Mouse (Mus musculus) forebrain, embryonic 15.5 days (tissue): ENCODE results near the gene Dll1. TPM values are rescaled to one million over a fixed set of nuclear protein-coding genes. Genes with fewer than 3 reads are reported as not detected.

Source experiments
- polyA plus RNA-seq: library from polyadenylated mRNA; unstranded; fragments of >200 nt; fragmentation: Nextera tagmentation; extraction: Ambion mirVana; gene quantifications from 2 replicates; pipeline ENCODE4 v1.2.1, GENCODE M21; 2015

Dll1 gene
- polyA plus RNA-seq, 1 experiment from 2014 or later: 34.6 TPM

Other genes with a start within 250 kb of the Dll1 start
- gene Fam120b, start 19.3 kb upstream of the Dll1 start, polyA plus RNA-seq: 47.8 and 48.6 TPM in 2 replicates
- 238 and 248 TPM in 2 replicates for gene Psmb1, start 122.9 kb upstream of the Dll1 start, polyA plus RNA-seq
- 69.3 and 71.3 TPM in 2 replicates for gene Tbp, start 123.0 kb upstream of the Dll1 start, polyA plus RNA-seq
- gene Pdcd2, start 150.4 kb upstream of the Dll1 start, polyA plus RNA-seq: 60.0 and 64.7 TPM in 2 replicates
- 1.4 and 2.2 TPM in 2 replicates for gene Prdm9, start 187.5 kb upstream of the Dll1 start, polyA plus RNA-seq